Mouse (Mus musculus): ENCODE measurements at regions not wholly inside any gene's neighbourhood (a gene's known extent, or its start where the extent isn't known, plus 50 kb on each side); places are given as distances from the start of the nearest gene placed in this dataset.
A peak's percentile ranks its signal among the peaks of the same experiment; 100 is the strongest.

- no peak overlapping the region for H3K9ac ChIP-seq (ENCODE audit: low read length)
- no peaks in the 10 kb centered on the region for H3K36me3 ChIP-seq (ENCODE audit: control insufficient read depth, insufficient read depth, low read length)
- H3K9me3 ChIP-seq (ENCODE audit: control insufficient read depth, low read length) = no peaks in the 10 kb centered on the region
- no peak overlapping the region for H3K27ac ChIP-seq (ENCODE audit: low read depth)
- no peaks in the 10 kb centered on the region for H3K4me1 ChIP-seq (replicated peaks; ENCODE audit: control insufficient read depth, insufficient read depth, low read length)
- 78% methylated on average over 3 of the region's 3 CpGs for WGBS
- ATAC-seq (replicated peaks; ENCODE audit: low FRiP score, low TSS enrichment, low read depth) (no peak), DNase-seq (ENCODE audit: low spot score) (no peak)
- no peaks in the 10 kb centered on the region for H3K27me3 ChIP-seq (replicated peaks; ENCODE audit: control insufficient read depth, insufficient read depth, low read length)
- H3K4me3 ChIP-seq (ENCODE audit: low read depth, low read length) = no peak overlapping the region
- no peak overlapping the region for H3K4me2 ChIP-seq (ENCODE audit: low read length)
Measured at GRCm38 (mm10) chr10:19472949-19473535, 116.7 kb downstream of the Olig3 start.

- Histone ChIP-seq H3K27me3 (replicated peaks; ENCODE audit: control insufficient read depth, insufficient read depth, low read length) (no peaks in the 10 kb centered on the region), H3K4me3 (ENCODE audit: low read depth, low read length) (no peak overlapping the region), H3K4me2 (ENCODE audit: low read length) (no peak overlapping the region), H3K36me3 (ENCODE audit: control insufficient read depth, insufficient read depth, low read length) (no peaks in the 10 kb centered on the region), H3K27ac (ENCODE audit: low read depth) (no peak overlapping the region), H3K9me3 (ENCODE audit: control insufficient read depth, low read length) (no peaks in the 10 kb centered on the region), H3K4me1 (replicated peaks; ENCODE audit: control insufficient read depth, insufficient read depth, low read length) (no peaks in the 10 kb centered on the region; the same call in 1 of the 2 replicates), H3K9ac (ENCODE audit: low read length) (no peak overlapping the region)
- WGBS = 45% methylated on average over 15 of the region's 15 CpGs
- ATAC-seq (replicated peaks; ENCODE audit: low FRiP score, low TSS enrichment, low read depth) = no peak
- DNase-seq (ENCODE audit: low spot score) = no peak
Measured at GRCm38 (mm10) chr10:19485537-19486135, 106.1 kb upstream of the Ifngr1 start.

- Histone ChIP-seq H3K36me3 (ENCODE audit: control insufficient read depth, insufficient read depth, low read length) (no peaks in the 10 kb centered on the region), H3K4me1 (replicated peaks; ENCODE audit: control insufficient read depth, insufficient read depth, low read length) (peaks cover 7% of the 10 kb centered on the region), H3K9ac (ENCODE audit: low read length) (no peak overlapping the region), H3K27me3 (replicated peaks; ENCODE audit: control insufficient read depth, insufficient read depth, low read length) (no peaks in the 10 kb centered on the region), H3K4me2 (ENCODE audit: low read length) (0 out of 2 replicates have a peak overlapping the region, but pooled peaks have one; percentile 6), H3K9me3 (ENCODE audit: control insufficient read depth, low read length) (no peaks in the 10 kb centered on the region), H3K4me3 (ENCODE audit: low read depth, low read length) (no peak overlapping the region), H3K27ac (ENCODE audit: low read depth) (no peak overlapping the region)
- DNase-seq (ENCODE audit: low spot score) (no peak), ATAC-seq (replicated peaks; ENCODE audit: low FRiP score, low TSS enrichment, low read depth) (no peak)
- WGBS = 19% methylated on average over 8 of the region's 8 CpGs
Measured at GRCm38 (mm10) chr10:19490500-19490899, 101.2 kb upstream of the Ifngr1 start.

GRCm38 (mm10) chr10:19491513-19492380 lies 100.0 kb upstream of the Ifngr1 start:
- WGBS = 58% methylated on average over 21 of the region's 21 CpGs
- H3K36me3 ChIP-seq (ENCODE audit: control insufficient read depth, insufficient read depth, low read length) = no peaks in the 10 kb centered on the region
- H3K27ac ChIP-seq (ENCODE audit: low read depth) = no peak overlapping the region
- no peaks in the 10 kb centered on the region for H3K27me3 ChIP-seq (replicated peaks; ENCODE audit: control insufficient read depth, insufficient read depth, low read length)
- H3K9ac ChIP-seq (ENCODE audit: low read length) = no peak overlapping the region
- no peak overlapping the region for H3K4me2 ChIP-seq (ENCODE audit: low read length)
- H3K4me1 ChIP-seq (replicated peaks; ENCODE audit: control insufficient read depth, insufficient read depth, low read length) = peaks cover 7% of the 10 kb centered on the region
- H3K4me3 ChIP-seq (ENCODE audit: low read depth, low read length) = no peak overlapping the region
- peak; percentile 60 for DNase-seq (ENCODE audit: low spot score)
- ATAC-seq (replicated peaks; ENCODE audit: low FRiP score, low TSS enrichment, low read depth) = no peak
- no peaks in the 10 kb centered on the region for H3K9me3 ChIP-seq (ENCODE audit: control insufficient read depth, low read length)

GRCm38 (mm10) chr10:19494461-19495105 lies 97.2 kb upstream of the Ifngr1 start:
- DNase-seq (ENCODE audit: low spot score) (no peak), ATAC-seq (replicated peaks; ENCODE audit: low FRiP score, low TSS enrichment, low read depth) (no peak)
- H3K4me2 ChIP-seq (ENCODE audit: low read length) = peak overlapping the region; percentile 29
- 0 out of 2 replicates have a peak overlapping the region, but pooled peaks have one; percentile 30 for H3K9ac ChIP-seq (ENCODE audit: low read length)
- no peaks in the 10 kb centered on the region for H3K9me3 ChIP-seq (ENCODE audit: control insufficient read depth, low read length)
- H3K27ac ChIP-seq (ENCODE audit: low read depth) = peak overlapping the region; percentile 69
- no peaks in the 10 kb centered on the region for H3K27me3 ChIP-seq (replicated peaks; ENCODE audit: control insufficient read depth, insufficient read depth, low read length)
- no peaks in the 10 kb centered on the region for H3K36me3 ChIP-seq (ENCODE audit: control insufficient read depth, insufficient read depth, low read length)
- WGBS = 10% methylated on average over 9 of the region's 9 CpGs
- peaks cover 7% of the 10 kb centered on the region for H3K4me1 ChIP-seq (replicated peaks; ENCODE audit: control insufficient read depth, insufficient read depth, low read length)
- no peak overlapping the region for H3K4me3 ChIP-seq (ENCODE audit: low read depth, low read length)

- H3K4me1 ChIP-seq (replicated peaks; ENCODE audit: control insufficient read depth, insufficient read depth, low read length) = peaks cover 7% of the 10 kb centered on the region
- H3K4me3 ChIP-seq (ENCODE audit: low read depth, low read length) = no peak overlapping the region
- no peak overlapping the region for H3K9ac ChIP-seq (ENCODE audit: low read length)
- no peaks in the 10 kb centered on the region for H3K27me3 ChIP-seq (replicated peaks; ENCODE audit: control insufficient read depth, insufficient read depth, low read length)
- no peak overlapping the region for H3K27ac ChIP-seq (ENCODE audit: low read depth)
- DNase-seq (ENCODE audit: low spot score) = no peak
- WGBS = 90% methylated on average over 4 of the region's 4 CpGs
- no peak for ATAC-seq (replicated peaks; ENCODE audit: low FRiP score, low TSS enrichment, low read depth)
- no peak overlapping the region for H3K4me2 ChIP-seq (ENCODE audit: low read length)
- no peaks in the 10 kb centered on the region for H3K36me3 ChIP-seq (ENCODE audit: control insufficient read depth, insufficient read depth, low read length)
- H3K9me3 ChIP-seq (ENCODE audit: control insufficient read depth, low read length) = no peaks in the 10 kb centered on the region
Measured at GRCm38 (mm10) chr10:19498112-19498511, 93.6 kb upstream of the Ifngr1 start.

GRCm38 (mm10) chr10:19502874-19503273 lies 88.9 kb upstream of the Ifngr1 start:
- 83% methylated on average over 4 of the region's 4 CpGs for WGBS
- Histone ChIP-seq H3K36me3 (ENCODE audit: control insufficient read depth, insufficient read depth, low read length) (no peaks in the 10 kb centered on the region), H3K4me1 (replicated peaks; ENCODE audit: control insufficient read depth, insufficient read depth, low read length) (no peaks in the 10 kb centered on the region), H3K4me3 (ENCODE audit: low read depth, low read length) (no peak overlapping the region), H3K9me3 (ENCODE audit: control insufficient read depth, low read length) (no peaks in the 10 kb centered on the region), H3K9ac (ENCODE audit: low read length) (no peak overlapping the region), H3K27ac (ENCODE audit: low read depth) (no peak overlapping the region), H3K4me2 (ENCODE audit: low read length) (no peak overlapping the region), H3K27me3 (replicated peaks; ENCODE audit: control insufficient read depth, insufficient read depth, low read length) (no peaks in the 10 kb centered on the region)
- ATAC-seq (replicated peaks; ENCODE audit: low FRiP score, low TSS enrichment, low read depth) (no peak), DNase-seq (ENCODE audit: low spot score) (no peak)

GRCm38 (mm10) chr10:19503846-19504765 lies 87.6 kb upstream of the Ifngr1 start:
- Histone ChIP-seq H3K36me3 (ENCODE audit: control insufficient read depth, insufficient read depth, low read length) (no peaks in the 10 kb centered on the region), H3K4me3 (ENCODE audit: low read depth, low read length) (no peak overlapping the region), H3K27me3 (replicated peaks; ENCODE audit: control insufficient read depth, insufficient read depth, low read length) (no peaks in the 10 kb centered on the region), H3K4me1 (replicated peaks; ENCODE audit: control insufficient read depth, insufficient read depth, low read length) (no peaks in the 10 kb centered on the region), H3K4me2 (ENCODE audit: low read length) (no peak overlapping the region), H3K9ac (ENCODE audit: low read length) (no peak overlapping the region), H3K27ac (ENCODE audit: low read depth) (no peak overlapping the region), H3K9me3 (ENCODE audit: control insufficient read depth, low read length) (no peaks in the 10 kb centered on the region)
- DNase-seq (ENCODE audit: low spot score) (no peak), ATAC-seq (replicated peaks; ENCODE audit: low FRiP score, low TSS enrichment, low read depth) (no peak)
- 56% methylated on average over 8 of the region's 8 CpGs for WGBS
